Mouse (Mus musculus) MEL (cell line): ENCODE results near the gene Krt73.

ENCODE experiments used
- CTCF ChIP-seq, 3 experiments: IDR thresholded peaks in 2 of 3; conservative IDR thresholded peaks in 1 of 3; 2 replicates each; pipeline ENCODE4 v1.5.1; 2011 to 2012; ENCODE audit warnings: low read length in 3 of 3, low read depth in 2 of 3, mild to moderate bottlenecking in 2 of 3, improper control_type of control experiment in 1 of 3, inconsistent platforms in 1 of 3, mixed read lengths in 1 of 3, moderate library complexity in 1 of 3; ENCODE audit not compliant: control insufficient read depth in 1 of 3, insufficient read depth in 1 of 3, poor library complexity in 1 of 3, severe bottlenecking in 1 of 3
- EP300 ChIP-seq, 2 experiments: IDR thresholded peaks; 2 replicates each; pipeline ENCODE4 v1.6.1; 2011; ENCODE audit warnings: improper control_type of control experiment in 2 of 2, low read length in 2 of 2, low read depth in 1 of 2, mild to moderate bottlenecking in 1 of 2
- MAX ChIP-seq: IDR thresholded peaks from 2 replicates; pipeline ENCODE4 v1.6.1; 2011; ENCODE audit warnings: low read length, improper control_type of control experiment
- MAZ ChIP-seq: IDR thresholded peaks from 2 replicates; pipeline ENCODE4 v1.6.1; 2012; ENCODE audit warnings: low read depth, mild to moderate bottlenecking, inconsistent platforms, low read length, improper control_type of control experiment
- MEF2A ChIP-seq: IDR thresholded peaks from 2 replicates; pipeline ENCODE4 v1.6.1; 2014; ENCODE audit warnings: low read depth, mild to moderate bottlenecking, inconsistent platforms, low read length, improper control_type of control experiment; ENCODE audit not compliant: poor library complexity, insufficient replicate concordance, severe bottlenecking; ENCODE audit errors: extremely low read depth
- MYC ChIP-seq: IDR thresholded peaks from 2 replicates; pipeline ENCODE4 v1.6.1; 2011; ENCODE audit warnings: low read depth, mild to moderate bottlenecking, low read length, improper control_type of control experiment, moderate library complexity
- POLR2A ChIP-seq, 2 experiments: IDR thresholded peaks; 2 replicates each; pipeline ENCODE4 v1.6.1; 2011 to 2012; ENCODE audit warnings: low read length in 2 of 2, mild to moderate bottlenecking in 2 of 2, control low read depth in 1 of 2, improper control_type of control experiment in 1 of 2, low read depth in 1 of 2, moderate library complexity in 1 of 2; ENCODE audit not compliant: control insufficient read depth in 1 of 2, insufficient read depth in 1 of 2, poor library complexity in 1 of 2
- USF1 ChIP-seq: IDR thresholded peaks from 2 replicates; pipeline ENCODE4 v1.6.1; 2014; ENCODE audit warnings: low read depth, mild to moderate bottlenecking, inconsistent platforms, low read length, improper control_type of control experiment, moderate library complexity
- ZKSCAN1 ChIP-seq: IDR thresholded peaks from 2 replicates; pipeline ENCODE4 v1.6.1; 2012; ENCODE audit warnings: low read depth, mild to moderate bottlenecking, inconsistent platforms, low read length, improper control_type of control experiment, moderate library complexity

DNA sequence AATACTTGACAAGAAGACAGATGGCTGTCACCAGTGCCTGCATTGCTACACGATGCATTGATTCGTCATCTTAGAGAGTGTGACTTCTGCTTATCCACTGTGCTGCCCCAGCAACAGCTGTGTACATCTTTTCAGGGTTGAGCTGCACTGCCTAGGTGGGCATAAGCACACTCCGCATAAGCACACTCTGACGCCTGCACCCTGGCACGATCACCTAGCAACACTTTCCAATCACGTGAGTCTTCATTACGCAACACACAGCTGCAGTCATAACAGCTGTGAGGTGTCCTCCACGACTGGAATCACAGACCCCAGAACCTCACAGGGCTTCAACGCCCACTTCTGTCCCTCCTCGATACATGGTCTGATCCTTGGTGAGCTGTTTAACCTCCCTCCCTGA is 28.7 kb downstream of the Krt73 start:
- TF ChIP-seq ZKSCAN1 (no peak), USF1 (no peak), MYC (no peak), MEF2A (no peak), CTCF (IDR thresholded peaks at IDR 0.05 in 2 of 3, conservative IDR thresholded peaks at IDR 0.05 in 1 of 3; ENCODE audit: control insufficient read depth in 1 of 3, insufficient read depth in 1 of 3, low read depth in 2 of 3, low read length in 3 of 3, poor library complexity in 1 of 3, severe bottlenecking in 1 of 3) (no peak), EP300 (IDR thresholded peaks at IDR 0.05; ENCODE audit: low read depth in 1 of 2, low read length in 2 of 2) (no peak), MAX (no peak), POLR2A (IDR thresholded peaks at IDR 0.05; ENCODE audit: control insufficient read depth in 1 of 2, insufficient read depth in 1 of 2, low read depth in 1 of 2, low read length in 2 of 2, poor library complexity in 1 of 2) (no peak), MAZ (no peak)
